Mouse (Mus musculus) liver, postnatal 0 days (tissue): ENCODE data around the gene Snx9.

Experiments used
- CTCF ChIP-seq: sonication (generic); IDR thresholded peaks from 2 replicates; pipeline ENCODE4 v1.5.1; 2016; ENCODE audit warnings: antibody characterized with exemption, low read depth
- EP300 ChIP-seq: IDR thresholded peaks from 2 replicates; pipeline ENCODE4 v1.6.1; 2016; ENCODE audit warnings: antibody characterized with exemption, low read depth, mild to moderate bottlenecking

DNA sequence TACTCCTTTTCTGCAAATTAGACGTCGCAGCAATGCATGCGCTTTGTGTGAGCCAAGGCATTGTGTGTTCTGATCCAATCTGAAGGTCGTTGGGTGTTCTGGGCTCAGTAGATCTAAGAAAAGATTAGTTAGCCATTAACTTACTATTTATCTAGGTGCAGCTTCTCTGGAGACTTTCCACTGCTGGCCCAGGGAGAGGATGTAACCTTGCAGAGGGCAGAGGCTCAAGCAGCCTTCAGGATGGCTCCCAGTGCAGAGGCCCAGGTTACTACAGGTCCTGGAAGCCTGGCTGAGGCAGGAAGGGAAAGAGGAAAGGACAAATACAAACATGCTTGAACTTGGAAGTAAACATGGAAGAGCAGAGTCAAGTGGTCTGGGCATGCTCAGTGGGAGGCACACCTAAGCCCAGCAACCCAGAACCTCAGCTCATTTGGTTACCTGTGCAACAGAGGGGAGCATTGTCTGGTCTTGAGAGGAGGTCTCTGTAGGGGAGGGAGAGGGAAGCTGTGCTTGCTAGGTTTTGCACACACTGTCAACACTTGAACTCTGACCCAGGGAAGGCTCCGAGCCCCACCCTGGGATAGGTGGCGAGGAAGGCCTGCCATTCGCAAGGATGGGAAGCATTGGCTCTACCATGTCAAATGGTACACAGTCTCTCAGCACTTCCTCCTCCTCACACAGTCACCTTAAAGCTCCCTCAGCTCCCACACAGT is 27.3 kb downstream of the Snx9 start:
- no peak for TF ChIP-seq CTCF
- no peak for TF ChIP-seq EP300
